Mouse (Mus musculus) brown adipose tissue, adult 24 weeks (tissue): ENCODE data around the gene Ghdc. TPM values are rescaled to one million over a fixed set of nuclear protein-coding genes. Genes with fewer than 3 reads are reported as not detected.

ENCODE experiments used
- H3K27ac ChIP-seq: fragments of 200-500 bp; replicated peaks from 2 replicates; pipeline ENCODE4 v1.5.1; 2012; ENCODE audit warnings: low read depth, mild to moderate bottlenecking, low read length
- H3K4me1 ChIP-seq: fragments of 200-500 bp; 2 replicates; pipeline ENCODE4 v1.6.1; 2012; ENCODE audit warnings: low read length, mixed read lengths; ENCODE audit not compliant: control insufficient read depth, insufficient read depth, insufficient read length
- H3K4me3 ChIP-seq: fragments of 200-500 bp; 2 replicates; pipeline ENCODE4 v1.5.1; 2012; ENCODE audit warnings: low read depth, mild to moderate bottlenecking, low read length, moderate library complexity; ENCODE audit not compliant: insufficient read depth
- polyA plus RNA-seq: library from polyadenylated mRNA; stranded (reverse); fragments of >200 nt; gene quantifications from 2 replicates; pipeline ENCODE4 v1.2.4, GENCODE M21; 2012; ENCODE audit not compliant: missing spikeins, insufficient read depth, insufficient read length

The Ghdc gene
- polyA plus RNA-seq, 1 experiment: 9.4 TPM

DNA sequence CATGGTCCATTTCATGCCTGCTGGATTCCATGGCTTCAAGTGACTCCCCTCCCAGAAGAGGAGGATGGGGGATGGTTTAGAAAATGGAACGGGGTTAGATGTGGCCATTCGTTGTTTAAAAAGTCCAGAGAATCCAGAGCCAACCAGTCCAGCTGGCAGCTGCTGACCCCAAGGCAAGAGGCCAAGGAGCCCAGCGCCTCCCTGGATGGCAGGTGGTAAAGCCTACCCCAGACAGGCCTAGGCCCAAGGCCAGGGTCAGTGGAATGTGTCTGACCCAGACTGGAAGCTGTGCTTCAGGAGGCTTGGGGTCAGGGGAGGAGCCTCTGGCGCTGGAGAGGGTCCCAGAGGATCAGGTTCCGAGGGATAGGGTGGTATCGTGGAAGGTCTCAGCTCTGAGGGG is 29.4 kb downstream of the Ghdc start:
- H3K4me3 ChIP-seq: no peak overlapping the region
- no peak overlapping the region for H3K27ac ChIP-seq
- H3K4me1 ChIP-seq: peaks cover 13% of the 10 kb centered on the region

DNA sequence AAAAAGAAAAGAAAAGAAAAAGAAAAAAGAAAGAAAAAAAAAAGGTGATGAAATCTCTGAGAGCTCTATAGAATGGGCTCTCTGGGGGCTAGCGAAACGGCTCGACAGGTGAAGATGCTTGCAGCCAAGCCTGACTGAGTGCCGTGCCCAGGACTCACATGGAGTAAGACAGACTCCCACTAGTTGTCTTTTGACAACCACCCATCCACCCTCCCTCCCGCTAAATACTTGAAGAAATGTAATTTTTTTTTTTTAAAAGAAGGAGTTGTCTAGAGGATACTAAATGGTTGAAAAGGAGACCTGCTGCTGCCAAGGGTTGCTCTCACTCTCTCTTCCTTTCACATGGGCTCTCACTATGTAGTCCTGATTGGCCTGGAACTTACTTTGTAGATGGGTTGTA is 32.0 kb downstream of the Ghdc start:
- Histone ChIP-seq H3K27ac (no peak overlapping the region), H3K4me3 (no peak overlapping the region), H3K4me1 (peaks cover 26% of the 10 kb centered on the region)

DNA sequence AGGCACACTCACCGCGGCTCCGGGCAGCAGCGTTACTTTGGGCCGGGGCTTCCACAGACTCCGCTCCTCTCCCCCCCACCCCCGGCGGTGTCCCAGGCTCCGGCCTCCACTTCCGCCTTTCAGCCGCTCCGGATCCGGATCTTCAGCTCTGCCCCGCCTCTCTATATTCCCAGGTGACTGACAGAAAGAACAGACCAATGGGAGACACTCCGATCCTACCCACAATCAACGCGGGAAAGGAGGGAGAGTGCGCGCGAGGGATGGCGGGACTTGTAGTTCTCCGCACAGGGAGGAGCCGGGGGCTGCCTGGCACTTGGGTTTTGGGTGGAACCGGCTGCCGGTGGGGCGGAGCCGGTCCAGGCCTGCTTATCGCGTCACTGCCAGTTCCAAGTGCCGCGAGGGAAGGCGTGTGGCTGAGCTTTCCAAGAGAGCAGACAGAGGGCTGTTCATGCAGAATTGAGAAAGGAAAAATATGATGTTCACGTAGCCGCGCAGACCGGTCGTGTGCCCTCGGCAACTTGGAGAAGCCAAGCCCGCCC is 32.6 kb downstream of the Ghdc start, which contains the start of gene Rab5c:
Gene Rab5c, minus strand, starts transcription at position 150 of the 539 bp plus-strand sequence.
- peak within 1 kb of the TSS; percentile 82 for H3K4me3 ChIP-seq
- H3K4me1 ChIP-seq: peaks cover 26% of the 10 kb centered on the region
- H3K27ac ChIP-seq: peak within 1 kb of the TSS; percentile 89

DNA sequence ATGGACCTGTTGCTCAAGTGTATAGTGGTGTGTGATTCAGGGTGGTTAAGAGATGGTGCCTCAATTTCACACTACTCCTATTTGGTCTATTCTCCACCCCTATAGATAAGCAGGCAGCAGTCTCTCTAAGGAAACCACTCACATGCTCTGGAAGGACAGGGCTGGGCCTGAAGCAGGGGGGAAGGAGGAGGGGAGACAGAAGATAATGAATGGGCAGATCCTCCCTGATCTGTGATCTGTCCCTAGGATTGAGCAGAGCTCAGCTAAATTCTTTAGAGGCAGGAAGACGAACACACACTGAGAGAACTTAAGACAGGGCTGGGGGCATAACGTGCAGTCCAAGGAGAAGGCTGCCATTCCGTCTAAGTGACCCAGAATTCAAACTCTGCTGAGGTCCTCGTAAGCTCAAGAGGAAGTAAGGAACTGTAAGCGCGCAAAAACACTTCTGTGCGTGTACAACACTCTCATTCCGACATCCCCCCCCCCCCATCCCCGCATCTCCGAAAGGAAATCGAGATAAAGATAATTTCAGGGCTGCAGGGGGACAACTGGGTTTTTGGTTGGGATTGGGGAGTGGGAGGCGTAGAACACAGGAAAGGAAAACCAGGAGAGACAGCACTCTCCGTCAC is 33.5 kb downstream of the Ghdc start:
- Histone ChIP-seq H3K4me1 (peaks cover 26% of the 10 kb centered on the region), H3K27ac (peak overlapping the region; percentile 89), H3K4me3 (peak overlapping the region; percentile 82)

DNA sequence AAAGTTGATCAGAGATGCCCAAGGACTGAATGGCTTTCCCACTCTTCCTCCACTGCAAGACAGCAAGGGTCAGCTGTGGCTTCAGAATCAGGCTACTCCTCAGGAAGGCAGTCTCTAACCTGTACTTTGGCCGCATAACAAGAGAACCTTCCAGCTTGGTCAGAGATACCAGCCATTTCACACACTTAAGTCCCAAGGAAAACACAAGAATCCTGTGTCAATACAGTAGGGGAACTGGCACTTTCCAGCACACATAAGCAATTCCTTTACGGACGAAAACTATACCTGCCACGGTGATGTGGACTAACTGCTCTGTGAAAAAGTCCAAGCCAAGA is 34.0 kb downstream of the Ghdc start:
- peaks cover 24% of the 10 kb centered on the region for H3K4me1 ChIP-seq
- peak overlapping the region; percentile 82 for H3K4me3 ChIP-seq
- H3K27ac ChIP-seq: peak overlapping the region; percentile 3

DNA sequence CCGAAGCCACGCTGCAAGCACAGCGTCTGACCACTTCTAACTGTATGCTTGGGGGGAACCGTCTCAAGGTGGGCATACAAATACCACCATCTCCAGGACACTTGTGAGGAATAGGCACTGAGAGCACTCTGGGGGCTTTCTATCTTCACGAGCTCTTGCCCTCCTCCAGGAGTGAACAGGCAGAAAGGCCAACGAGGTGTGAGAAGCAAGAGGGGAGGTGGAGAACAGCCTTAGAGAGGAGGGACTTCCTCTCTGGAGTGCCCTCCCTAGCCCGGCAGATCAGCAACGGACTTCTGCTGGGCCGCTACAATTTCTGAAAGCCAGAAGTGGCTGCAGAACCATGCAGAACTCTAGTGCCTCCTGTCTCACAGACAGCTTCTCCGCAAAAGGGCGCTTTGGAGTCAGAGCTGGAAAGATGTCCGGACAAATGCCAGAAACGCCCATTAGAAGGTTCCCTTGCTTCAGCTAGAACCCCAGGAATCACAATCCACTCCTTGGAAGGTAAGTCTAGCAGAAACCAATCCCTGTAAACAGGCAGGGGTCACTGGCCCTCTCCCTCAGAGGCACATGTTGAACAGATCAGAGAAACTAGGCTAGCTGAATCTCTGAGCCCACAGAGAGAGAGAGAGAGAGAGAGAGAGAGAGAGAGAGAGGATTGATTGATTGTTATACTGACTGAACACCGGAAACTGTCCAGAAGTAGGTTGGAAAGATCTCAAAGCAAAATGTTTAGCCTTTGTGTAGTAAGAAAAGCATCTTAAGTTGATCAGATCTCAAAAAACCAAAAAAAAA is 34.6 kb downstream of the Ghdc start:
- Histone ChIP-seq H3K27ac (peak overlapping the region; percentile 57), H3K4me1 (peaks cover 22% of the 10 kb centered on the region), H3K4me3 (peak overlapping the region; percentile 82)

DNA sequence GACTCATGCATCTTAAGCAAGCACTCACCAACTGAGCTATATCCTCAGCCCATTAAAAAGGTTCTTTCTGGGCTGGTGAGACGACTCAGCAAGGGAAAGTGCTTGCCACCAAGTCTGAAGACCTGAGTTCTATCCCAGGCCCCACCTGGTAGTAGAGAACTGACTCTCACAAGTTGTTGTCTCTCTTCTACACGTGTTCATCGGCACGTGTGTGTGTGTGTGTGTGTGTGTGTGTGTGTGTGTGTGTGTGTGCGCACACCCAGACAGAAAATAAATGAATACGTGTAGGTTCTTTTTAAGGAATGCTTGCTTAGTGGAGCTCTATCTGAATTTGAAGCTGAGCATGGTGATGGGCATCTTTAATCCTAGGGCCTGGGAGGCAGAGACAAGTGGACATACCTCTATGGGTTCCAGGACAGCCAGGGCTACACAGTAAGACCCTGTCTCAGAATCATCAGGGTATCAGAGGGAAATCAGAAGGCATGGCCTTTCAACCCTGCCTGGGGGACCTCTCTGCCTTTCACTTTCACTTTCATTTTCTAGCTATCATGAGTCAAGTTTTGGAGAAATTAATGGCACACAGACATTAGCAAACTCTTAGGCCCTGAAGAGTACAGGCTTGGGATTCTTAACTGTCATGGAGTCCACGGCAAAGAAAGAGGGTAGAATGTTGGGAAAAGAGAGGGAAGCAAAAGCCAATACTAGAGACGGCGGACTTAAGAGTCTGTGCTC is 35.5 kb downstream of the Ghdc start:
- peak overlapping the region; percentile 82 for H3K4me3 ChIP-seq
- peak overlapping the region; percentile 57 for H3K27ac ChIP-seq
- H3K4me1 ChIP-seq: peaks cover 28% of the 10 kb centered on the region

DNA sequence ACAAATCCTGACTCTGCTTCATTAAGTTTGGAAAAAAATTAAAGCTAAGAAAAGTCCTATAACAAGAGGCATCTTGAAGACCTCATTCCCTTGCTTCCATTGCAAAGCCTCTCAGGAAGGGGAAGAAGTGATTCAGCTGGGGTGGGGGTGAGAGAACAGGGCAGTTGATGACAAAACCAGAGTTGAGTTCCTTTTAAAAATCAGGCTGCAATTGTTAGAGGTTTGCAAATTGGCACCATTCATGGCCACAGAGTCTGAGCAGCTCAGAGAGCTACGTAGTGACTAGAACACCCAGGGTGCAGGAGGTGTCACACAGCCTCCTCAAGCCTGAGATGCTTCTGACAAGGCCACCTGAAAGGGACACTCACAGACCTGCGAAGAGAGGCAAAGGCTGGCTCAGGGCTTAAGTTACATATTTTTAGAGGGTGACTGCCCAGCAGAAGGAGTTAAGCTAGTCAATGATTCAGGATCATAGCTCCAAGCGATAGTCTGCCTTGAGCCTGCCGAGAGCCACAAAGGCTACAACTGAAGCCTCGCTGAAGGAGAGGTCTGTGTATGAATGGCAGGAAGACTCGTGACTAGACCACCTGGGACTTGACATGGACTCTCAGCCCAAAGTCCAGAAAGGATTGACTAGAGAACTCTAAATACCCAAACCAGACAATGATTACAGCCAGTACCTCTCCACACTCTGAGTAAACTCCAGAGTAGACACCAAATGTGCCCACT is 40.1 kb downstream of the Ghdc start:
- peaks cover 43% of the 10 kb centered on the region for H3K4me1 ChIP-seq
- H3K27ac ChIP-seq: peak overlapping the region; percentile 85
- no peak overlapping the region for H3K4me3 ChIP-seq

DNA sequence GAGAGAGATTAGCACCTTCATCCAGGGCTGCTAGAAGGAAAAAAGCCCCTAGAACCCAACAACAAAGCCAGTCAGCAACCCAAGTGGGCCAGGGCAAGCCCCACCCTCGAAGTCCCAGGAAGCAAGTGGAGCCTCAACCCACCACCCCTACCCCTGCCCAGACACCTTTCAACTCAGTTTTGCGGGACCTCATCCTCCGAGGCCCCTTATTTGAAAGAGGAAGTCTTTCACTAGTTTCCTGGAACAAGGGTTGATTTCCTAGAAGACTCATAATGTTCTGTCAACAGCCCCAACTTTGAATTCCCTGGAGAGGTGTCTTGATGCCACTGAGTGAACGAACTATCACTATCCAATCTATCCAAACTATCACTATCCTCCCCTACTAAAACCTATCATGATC is 40.8 kb downstream of the Ghdc start:
- H3K4me1 ChIP-seq: peaks cover 43% of the 10 kb centered on the region
- peak overlapping the region; percentile 77 for H3K27ac ChIP-seq
- H3K4me3 ChIP-seq: no peak overlapping the region

DNA sequence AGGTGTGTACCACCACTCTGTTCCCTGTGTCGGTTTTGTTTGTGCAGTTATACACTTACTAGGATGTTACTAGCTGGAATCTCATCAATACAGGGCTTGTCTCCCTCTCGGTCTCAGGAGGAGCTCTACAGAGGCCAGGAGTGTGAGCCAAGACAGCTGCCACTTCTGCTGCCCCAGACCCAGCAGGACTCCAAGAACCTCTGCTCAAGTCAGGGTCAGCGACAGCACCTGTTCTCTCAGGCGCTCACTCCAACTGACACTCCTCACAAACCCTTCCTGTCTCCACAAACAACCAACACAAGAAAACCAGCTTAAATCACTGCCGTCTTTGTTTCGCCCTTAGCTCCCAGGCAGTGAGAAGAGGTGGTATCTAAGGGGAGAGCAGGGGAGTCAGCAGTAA is 42.2 kb downstream of the Ghdc start:
- H3K4me3 ChIP-seq: no peak overlapping the region
- H3K27ac ChIP-seq: peak overlapping the region; percentile 77
- peaks cover 51% of the 10 kb centered on the region for H3K4me1 ChIP-seq

DNA sequence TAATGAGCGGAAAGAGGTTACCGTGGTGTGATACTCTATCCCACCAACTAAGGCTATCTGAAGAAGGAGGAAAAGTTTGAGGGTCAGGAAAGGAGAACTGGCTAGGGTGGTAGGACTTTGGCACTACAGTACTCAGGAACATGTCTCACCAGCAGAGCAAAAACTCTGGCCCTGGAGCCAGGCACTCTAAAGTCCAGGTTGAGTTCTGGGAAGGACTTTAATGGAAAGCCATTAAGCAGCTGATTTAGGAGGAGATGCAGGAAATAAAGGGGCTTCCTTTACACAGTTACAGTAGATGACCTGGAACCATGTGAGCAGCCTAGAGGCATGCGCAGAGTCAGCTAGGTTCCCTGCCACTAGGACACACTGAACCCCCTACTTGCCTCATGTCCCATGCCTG is 43.6 kb downstream of the Ghdc start:
- Histone ChIP-seq H3K4me3 (no peak overlapping the region), H3K4me1 (peaks cover 55% of the 10 kb centered on the region), H3K27ac (peak overlapping the region; percentile 43)

DNA sequence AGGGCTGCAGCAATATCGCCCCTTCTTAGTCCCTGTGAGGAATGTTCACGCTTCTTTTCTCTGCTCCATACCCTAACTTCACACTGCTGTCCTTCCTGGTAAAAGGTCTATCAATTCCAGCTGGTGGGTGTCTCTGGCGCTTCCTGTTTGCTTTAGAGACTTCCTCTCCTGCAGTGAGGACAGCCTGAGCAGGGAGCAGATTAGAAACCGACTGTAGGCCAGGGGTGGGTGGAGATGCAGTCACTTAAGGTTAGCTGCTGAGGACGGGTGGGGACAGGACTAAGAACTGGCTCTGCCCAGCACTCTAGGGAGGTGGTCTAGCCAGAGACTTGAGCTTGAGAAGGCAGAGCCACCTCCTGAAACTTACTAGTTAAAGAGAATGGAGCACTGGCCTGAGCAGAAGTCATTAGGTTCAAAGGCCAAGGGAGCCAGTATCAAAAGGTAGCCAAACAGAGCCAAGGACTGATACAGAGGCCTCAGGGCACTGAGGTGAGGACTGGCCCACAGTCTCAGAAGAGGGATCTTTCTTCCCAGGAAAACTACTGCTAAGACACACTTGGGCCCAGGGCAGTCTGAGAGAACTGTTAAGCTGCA is 45.7 kb downstream of the Ghdc start:
- H3K4me3 ChIP-seq: no peak overlapping the region
- H3K27ac ChIP-seq: peak overlapping the region; percentile 90
- peaks cover 63% of the 10 kb centered on the region for H3K4me1 ChIP-seq

DNA sequence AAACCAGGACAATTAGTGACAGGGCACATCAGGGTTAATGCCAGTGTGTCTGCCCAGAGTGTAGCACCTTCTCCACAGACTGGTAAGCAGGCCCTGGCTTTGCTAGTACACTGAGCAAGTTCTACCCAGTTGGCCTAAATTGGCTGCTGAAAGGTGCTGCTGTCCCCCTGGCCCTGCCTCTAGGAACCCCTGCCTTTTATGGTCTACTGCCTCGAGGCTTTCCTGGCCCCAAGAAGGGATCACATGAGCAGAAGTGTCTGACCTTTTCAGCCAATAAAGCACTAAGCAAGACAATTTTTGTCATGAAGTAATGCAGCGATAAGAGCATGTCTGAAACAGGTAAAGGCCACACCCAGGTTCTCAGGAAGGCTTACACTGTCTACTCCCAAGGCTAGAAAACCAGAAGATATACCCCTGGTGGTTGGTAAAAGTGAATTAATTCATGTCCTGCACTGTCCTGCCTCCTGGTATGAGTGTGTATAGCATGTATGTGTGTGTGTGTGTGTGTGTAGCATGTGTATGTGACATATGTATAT is 48.2 kb downstream of the Ghdc start:
- Histone ChIP-seq H3K27ac (peak overlapping the region; percentile 78), H3K4me1 (peaks cover 58% of the 10 kb centered on the region), H3K4me3 (no peak overlapping the region)

DNA sequence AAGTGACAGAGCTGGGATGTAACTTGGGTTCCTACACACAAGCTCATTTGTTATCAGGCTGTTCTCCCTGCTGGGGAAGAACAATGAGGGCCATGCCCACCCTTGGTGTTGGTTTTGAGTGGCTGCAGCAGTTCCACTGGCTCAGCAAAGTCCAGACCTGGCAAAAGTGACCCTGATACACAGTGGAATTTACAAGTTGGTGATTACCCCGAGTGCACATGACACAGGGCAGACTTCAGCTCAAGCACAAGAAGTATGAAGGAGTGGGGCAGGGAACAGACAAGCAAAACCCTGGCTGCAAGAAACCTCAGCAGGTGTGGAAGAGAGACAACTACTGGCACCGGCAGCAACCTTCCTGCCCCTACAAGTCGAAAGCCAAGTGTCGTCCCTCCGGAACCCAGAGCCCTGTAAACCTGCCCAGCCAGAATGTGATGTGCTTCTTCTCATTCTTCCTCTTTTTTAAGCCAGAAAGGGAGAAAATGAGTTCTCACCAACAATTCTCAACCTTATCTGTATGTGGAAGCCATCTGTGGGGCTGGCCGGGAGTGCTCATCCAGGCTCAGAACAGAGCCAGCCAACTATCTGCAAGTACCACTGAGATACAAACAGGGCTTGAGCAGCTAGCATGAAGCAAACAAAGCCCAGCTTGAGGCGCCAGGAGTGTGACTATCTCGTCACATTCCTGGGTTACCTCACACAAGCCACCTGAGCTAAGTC is 48.8 kb downstream of the Ghdc start:
- Histone ChIP-seq H3K27ac (peak overlapping the region; percentile 78), H3K4me1 (peaks cover 53% of the 10 kb centered on the region), H3K4me3 (no peak overlapping the region)
